Mouse (Mus musculus): ENCODE results near the gene Sf3b3.

The Sf3b3 gene

GRCm38 (mm10) chr8:110846405-110847170 lies at the start of gene Sf3b3, which contains the start of gene Cog4:
TSS of gene Sf3b3 (minus strand) at chr8:110846787.
TSS of gene Cog4 (plus strand) at chr8:110846600.
- in situ Hi-C loops (cut with MboI; ENCODE audit: unreplicated experiment in 2 of 2) = loop anchor here in 1 of 2 experiments (25.0 kb wide), 2 partner anchors 209 to 441 kb away; no protein-coding TSS in a partner anchor

- in situ Hi-C loops (cut with MboI; ENCODE audit: unreplicated experiment in 2 of 2) = no loop called here
These were observed 49.2 kb upstream of the Sf3b3 start for GRCm38 (mm10) chr8:110895812-110896211.

GRCm38 (mm10) chr8:110895254-110895653 lies 48.7 kb upstream of the Sf3b3 start:
- in situ Hi-C loops (cut with MboI; ENCODE audit: unreplicated experiment in 2 of 2) = no loop called here

- in situ Hi-C loops (cut with MboI; ENCODE audit: unreplicated experiment in 2 of 2) = no loop called here
These were observed 48.3 kb upstream of the Sf3b3 start for GRCm38 (mm10) chr8:110894851-110895250.

GRCm38 (mm10) chr8:110892913-110893312 lies 46.3 kb upstream of the Sf3b3 start:
- in situ Hi-C loops (cut with MboI; ENCODE audit: unreplicated experiment in 2 of 2) = no loop called here

GRCm38 (mm10) chr8:110892040-110892439 lies 45.5 kb upstream of the Sf3b3 start:
- in situ Hi-C loops (cut with MboI; ENCODE audit: unreplicated experiment in 2 of 2) = no loop called here

- in situ Hi-C loops (cut with MboI; ENCODE audit: unreplicated experiment in 2 of 2) = no loop called here
These were observed 43.4 kb upstream of the Sf3b3 start for GRCm38 (mm10) chr8:110889904-110890470.

GRCm38 (mm10) chr8:110888860-110889259 lies 42.3 kb upstream of the Sf3b3 start:
- in situ Hi-C loops (cut with MboI; ENCODE audit: unreplicated experiment in 2 of 2) = no loop called here

- in situ Hi-C loops (cut with MboI; ENCODE audit: unreplicated experiment in 2 of 2) = no loop called here
These were observed 41.9 kb upstream of the Sf3b3 start for GRCm38 (mm10) chr8:110888441-110888840.

- in situ Hi-C loops (cut with MboI; ENCODE audit: unreplicated experiment in 2 of 2) = no loop called here
These were observed 41.0 kb upstream of the Sf3b3 start for GRCm38 (mm10) chr8:110887551-110887950.

GRCm38 (mm10) chr8:110886634-110887033 lies 40.0 kb upstream of the Sf3b3 start:
- in situ Hi-C loops (cut with MboI; ENCODE audit: unreplicated experiment in 2 of 2) = no loop called here

GRCm38 (mm10) chr8:110883824-110884223 lies 37.2 kb upstream of the Sf3b3 start:
- in situ Hi-C loops (cut with MboI; ENCODE audit: unreplicated experiment in 2 of 2) = no loop called here

- in situ Hi-C loops (cut with MboI; ENCODE audit: unreplicated experiment in 2 of 2) = no loop called here
These were observed 35.2 kb upstream of the Sf3b3 start for GRCm38 (mm10) chr8:110881741-110882310.

- in situ Hi-C loops (cut with MboI; ENCODE audit: unreplicated experiment in 2 of 2) = no loop called here
These were observed 31.3 kb upstream of the Sf3b3 start for GRCm38 (mm10) chr8:110877862-110878261.

GRCm38 (mm10) chr8:110870501-110870900 lies 23.9 kb upstream of the Sf3b3 start:
- in situ Hi-C loops (cut with MboI; ENCODE audit: unreplicated experiment in 2 of 2) = no loop called here

GRCm38 (mm10) chr8:110861347-110862025 lies 14.9 kb upstream of the Sf3b3 start:
- in situ Hi-C loops (cut with MboI; ENCODE audit: unreplicated experiment in 2 of 2) = loop anchor here in 1 of 2 experiments (5.0 to 10.0 kb wide), 2 partner anchors 113 to 186 kb away; no protein-coding TSS in a partner anchor

GRCm38 (mm10) chr8:110859651-110860501 lies 13.3 kb upstream of the Sf3b3 start:
- in situ Hi-C loops (cut with MboI; ENCODE audit: unreplicated experiment in 2 of 2) = loop anchor here (5.0 to 10.0 kb wide), 5 partner anchors 108 to 435 kb away; no protein-coding TSS in a partner anchor

GRCm38 (mm10) chr8:110856760-110857461 lies 10.3 kb upstream of the Sf3b3 start:
- in situ Hi-C loops (cut with MboI; ENCODE audit: unreplicated experiment in 2 of 2) = loop anchor here in 1 of 2 experiments (5.0 to 10.0 kb wide), 4 partner anchors 105 to 438 kb away; no protein-coding TSS in a partner anchor

- in situ Hi-C loops (cut with MboI; ENCODE audit: unreplicated experiment in 2 of 2) = loop anchor here in 1 of 2 experiments (5.0 to 10.0 kb wide), 4 partner anchors 104 to 439 kb away; no protein-coding TSS in a partner anchor
These were observed 9.5 kb upstream of the Sf3b3 start for GRCm38 (mm10) chr8:110856073-110856472.
